Mouse (Mus musculus): ENCODE data around the gene Arl5b.

Arl5b gene

GRCm38 (mm10) chr2:15049117-15049873 lies at the start of gene Arl5b:
Gene Arl5b, plus strand, starts transcription at chr2:15049395.
- DNase-seq (ENCODE audit: low spot score in 2 of 2) = peak; percentile 96 to 97

GRCm38 (mm10) chr2:15007531-15007930 lies 41.7 kb upstream of the Arl5b start:
- DNase-seq (ENCODE audit: low spot score in 2 of 2) = no peak

GRCm38 (mm10) chr2:15008072-15008471 lies 41.1 kb upstream of the Arl5b start:
- DNase-seq (ENCODE audit: low spot score in 2 of 2) = no peak

DNA sequence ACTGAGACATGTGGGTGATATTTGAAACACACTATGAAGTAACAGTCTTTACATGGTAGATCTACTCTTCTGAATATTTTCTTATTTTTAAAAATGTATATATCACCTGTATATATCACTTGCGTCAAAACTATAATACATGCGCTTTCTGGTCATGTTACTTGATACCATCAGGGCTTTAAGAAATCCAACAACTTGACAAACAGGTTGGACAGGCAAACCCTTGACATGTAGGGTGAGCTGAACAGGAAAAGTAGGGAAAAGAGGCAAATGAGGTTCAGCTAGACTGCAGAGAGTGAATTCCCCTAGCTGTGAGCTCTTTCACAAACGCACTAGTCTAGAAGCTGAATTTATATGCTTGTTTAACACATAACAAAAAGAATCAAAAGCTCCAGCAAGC lies 22.4 kb upstream of the Arl5b start:
- DNase-seq (ENCODE audit: low spot score in 2 of 2) = no peak

- DNase-seq (ENCODE audit: low spot score in 2 of 2) = no peak
Observed at GRCm38 (mm10) chr2:15027816-15028215, 21.4 kb upstream of the Arl5b start.

DNA sequence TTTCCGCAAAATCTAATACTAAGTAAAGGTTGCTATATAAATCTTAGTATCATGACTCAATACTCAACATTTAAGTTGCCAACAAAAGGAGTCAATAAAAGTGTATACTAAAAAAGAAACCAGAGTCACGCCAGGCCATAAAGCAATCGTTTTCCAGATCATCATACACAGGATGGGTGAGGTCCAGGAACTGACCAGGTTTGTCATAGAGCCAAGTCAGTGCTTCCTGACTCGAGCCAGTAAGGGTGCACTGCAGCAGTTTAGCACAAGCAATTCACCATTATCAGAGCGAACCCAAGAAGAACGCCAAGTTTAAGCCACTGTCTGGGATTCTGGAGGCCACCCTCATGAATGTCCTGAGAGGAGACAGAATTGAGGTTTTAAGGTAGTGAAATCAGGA lies 10.5 kb upstream of the Arl5b start:
- no peak for DNase-seq (ENCODE audit: low spot score in 2 of 2)

GRCm38 (mm10) chr2:15040326-15040725 lies 8.9 kb upstream of the Arl5b start:
- peak; percentile 35 for DNase-seq (ENCODE audit: low spot score in 2 of 2)

DNA sequence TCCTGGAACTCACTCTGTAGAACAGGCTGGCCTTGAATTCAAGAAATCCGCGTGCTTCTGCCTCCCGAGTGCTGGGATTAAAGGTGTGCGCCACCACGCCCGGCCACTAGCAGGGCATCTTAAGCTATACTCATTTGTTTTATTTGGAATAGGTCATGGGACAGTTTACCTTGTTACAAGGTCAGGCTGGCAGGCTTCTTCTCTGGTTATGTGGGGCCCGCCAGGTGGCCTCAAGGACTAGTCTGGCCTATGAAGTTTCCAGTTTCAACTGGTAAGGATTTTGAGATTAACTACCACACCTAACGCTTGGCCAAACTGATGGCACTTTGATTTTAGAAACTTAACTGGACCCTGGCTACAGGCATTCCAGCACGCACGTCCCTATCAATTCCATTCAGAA lies 5.3 kb downstream of the Arl5b start:
- no peak for DNase-seq (ENCODE audit: low spot score in 2 of 2)

DNA sequence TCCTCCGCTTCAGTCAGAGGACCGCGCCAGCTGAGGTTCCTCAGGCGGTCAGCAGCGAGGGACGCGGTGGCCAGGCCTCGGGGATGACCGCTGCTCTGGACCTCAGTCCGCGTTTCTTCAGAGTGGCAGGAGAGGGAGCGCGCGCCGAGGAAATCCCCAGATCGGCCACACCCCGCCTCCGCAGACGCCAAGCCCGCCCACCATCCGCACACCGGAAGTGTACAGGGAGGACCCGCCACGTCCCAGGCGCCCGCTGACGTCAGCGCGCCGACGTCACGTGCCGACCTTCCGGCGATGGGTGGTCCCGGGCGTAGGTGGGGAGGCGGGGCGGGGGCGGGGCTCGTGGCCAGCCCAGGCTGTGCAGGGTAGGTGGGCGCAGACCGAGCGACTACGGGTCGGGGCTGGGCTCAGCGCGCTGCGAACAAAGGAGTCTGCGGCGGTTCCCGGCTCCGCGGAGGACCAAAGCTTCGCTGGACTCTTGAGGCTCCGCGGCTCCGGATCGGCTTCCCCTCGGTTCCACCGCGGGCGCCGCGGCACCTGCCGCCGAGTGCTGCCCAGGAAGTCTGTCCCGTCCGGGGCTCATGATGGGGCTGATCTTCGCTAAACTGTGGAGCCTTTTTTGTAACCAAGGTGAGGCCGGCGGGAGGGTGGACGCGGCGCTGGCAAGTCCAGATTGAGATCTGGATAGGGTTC lies 5.9 kb downstream of the Arl5b start, which contains the start of gene Nsun6:
TSS of gene Nsun6 (minus strand) at position 125 of the 693 bp plus-strand sequence.
- peak; percentile 94 to 96 for DNase-seq (ENCODE audit: low spot score in 2 of 2)

DNA sequence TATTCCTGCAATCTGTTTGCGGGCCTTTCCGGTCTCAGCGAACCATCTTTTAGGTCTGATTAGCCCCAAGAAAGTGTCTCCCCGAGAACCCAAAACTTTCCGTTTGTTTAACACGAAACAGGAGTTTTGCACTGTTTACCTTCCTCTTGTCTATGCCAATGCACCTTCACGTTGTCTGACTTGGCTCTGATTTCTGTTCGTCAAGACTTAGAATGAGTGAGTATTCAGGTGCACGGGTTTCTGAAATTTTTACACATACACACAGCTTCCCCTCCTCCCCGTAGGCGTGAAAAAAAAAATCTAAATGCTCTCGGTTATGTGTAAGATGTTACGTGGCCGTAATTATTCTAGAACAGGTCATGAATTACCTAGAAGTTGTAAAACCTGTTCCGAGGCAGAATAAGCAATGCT lies 6.6 kb downstream of the Arl5b start:
- DNase-seq (ENCODE audit: low spot score in 2 of 2) = no peak

DNA sequence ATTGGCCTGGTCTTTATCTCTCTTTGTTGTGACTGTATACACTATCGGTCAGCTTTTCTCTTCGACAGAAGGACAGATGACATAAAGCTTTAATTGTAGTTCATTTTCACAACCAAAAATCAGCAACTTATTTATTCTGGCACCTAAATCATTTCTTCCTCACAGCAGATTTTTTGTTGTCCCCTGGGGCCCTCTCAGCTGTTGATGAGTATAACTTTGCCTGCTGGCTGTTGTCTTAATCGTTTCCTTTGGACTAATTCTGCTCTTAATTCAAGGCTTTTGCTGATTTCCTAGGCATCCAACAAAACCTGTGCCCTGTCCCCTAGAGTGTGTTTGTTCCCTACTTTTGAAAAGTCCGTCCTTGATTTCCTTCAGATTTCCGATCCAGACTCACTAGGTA lies 9.0 kb downstream of the Arl5b start:
- no peak for DNase-seq (ENCODE audit: low spot score in 2 of 2)

- DNase-seq (ENCODE audit: low spot score in 2 of 2) = no peak
Observed at GRCm38 (mm10) chr2:15060856-15061255, 11.7 kb downstream of the Arl5b start.

DNA sequence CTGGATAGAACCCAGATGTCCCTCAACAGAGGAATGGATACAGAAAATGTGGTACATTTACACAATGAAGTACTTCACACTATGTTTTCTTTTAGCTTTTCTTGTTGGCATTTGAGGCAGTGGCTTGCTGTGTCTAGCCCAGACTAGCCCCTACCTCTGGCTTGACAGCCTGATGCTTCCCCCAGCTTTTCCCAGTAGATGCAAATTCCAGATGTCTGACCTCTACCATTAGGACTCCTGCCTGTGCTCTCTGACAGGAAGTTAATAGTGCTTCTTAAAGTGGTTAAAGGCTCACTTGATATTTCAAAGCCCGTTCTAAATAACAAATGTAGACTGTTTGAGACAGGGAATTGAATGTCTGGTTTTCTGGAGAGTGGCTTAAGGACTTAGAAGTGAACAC lies 14.6 kb downstream of the Arl5b start:
- DNase-seq (ENCODE audit: low spot score in 2 of 2) = no peak

- no peak for DNase-seq (ENCODE audit: low spot score in 2 of 2)
Observed at GRCm38 (mm10) chr2:15064380-15065269, 15.4 kb downstream of the Arl5b start.

- no peak for DNase-seq (ENCODE audit: low spot score in 2 of 2)
Observed at GRCm38 (mm10) chr2:15065447-15065846, 16.3 kb downstream of the Arl5b start.

DNA sequence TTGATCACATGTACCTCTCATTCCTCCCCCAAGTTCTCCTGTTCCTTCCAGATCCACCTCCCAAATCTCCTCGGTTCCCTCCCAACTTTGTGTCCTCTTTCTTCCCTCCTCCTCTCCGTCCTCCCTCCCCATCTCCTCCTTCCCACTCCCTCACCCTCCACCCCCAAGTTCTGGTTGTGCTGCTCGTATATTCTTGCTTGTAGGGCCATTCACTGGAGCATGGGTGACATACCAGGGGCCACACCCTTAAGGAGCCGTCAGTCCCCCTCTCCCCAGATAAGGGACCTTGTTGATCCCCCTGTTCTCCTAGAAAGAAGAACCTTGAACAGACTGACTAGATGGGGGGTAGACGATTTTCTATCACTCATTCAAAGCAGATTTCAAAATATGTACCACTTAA lies 17.9 kb downstream of the Arl5b start:
- DNase-seq (ENCODE audit: low spot score in 2 of 2) = no peak

DNA sequence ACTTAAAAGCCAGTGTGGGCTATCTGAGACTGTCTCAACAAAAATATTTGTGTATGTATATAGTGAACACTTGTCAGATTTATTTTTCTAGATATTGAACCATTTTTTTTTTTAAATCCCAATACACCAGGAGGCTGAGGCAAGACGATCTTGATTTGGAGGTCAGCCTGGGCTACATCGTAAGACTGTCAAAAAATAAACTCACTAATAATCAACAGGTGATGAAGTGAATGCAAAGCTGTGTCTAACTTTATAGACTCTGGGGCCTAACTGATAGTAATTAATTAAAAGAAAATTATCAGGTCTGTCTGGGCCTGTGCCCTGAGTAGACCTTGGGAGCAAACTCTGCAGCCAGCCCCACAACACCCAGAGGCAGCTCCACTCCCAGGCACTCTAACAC lies 34.5 kb downstream of the Arl5b start:
- no peak for DNase-seq (ENCODE audit: low spot score in 2 of 2)

GRCm38 (mm10) chr2:15087308-15087707 lies 38.1 kb downstream of the Arl5b start:
- no peak for DNase-seq (ENCODE audit: low spot score in 2 of 2)

GRCm38 (mm10) chr2:15096514-15097090 lies 47.4 kb downstream of the Arl5b start:
- no peak for DNase-seq (ENCODE audit: low spot score in 2 of 2)

DNA sequence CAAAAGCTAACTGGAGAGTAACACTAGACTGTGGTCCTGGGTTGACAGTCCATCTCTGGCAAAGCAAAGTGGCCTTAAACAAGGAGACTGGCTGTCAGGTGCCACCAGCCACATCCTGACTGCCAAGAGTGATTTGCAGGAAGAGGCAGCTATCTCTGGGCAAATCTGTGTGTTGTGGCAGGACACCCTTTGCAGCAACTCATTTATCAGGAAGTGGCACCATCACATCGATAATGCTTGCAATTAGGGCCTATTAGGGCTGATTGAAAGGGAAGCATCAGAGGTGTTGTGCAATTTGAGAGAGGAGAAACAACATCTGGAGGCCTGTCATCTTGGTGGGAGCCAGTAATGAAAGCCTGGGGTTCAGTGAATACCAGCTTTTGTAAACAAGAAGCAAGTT lies 55.2 kb downstream of the Arl5b start:
- DNase-seq (ENCODE audit: low spot score in 2 of 2) = no peak

DNA sequence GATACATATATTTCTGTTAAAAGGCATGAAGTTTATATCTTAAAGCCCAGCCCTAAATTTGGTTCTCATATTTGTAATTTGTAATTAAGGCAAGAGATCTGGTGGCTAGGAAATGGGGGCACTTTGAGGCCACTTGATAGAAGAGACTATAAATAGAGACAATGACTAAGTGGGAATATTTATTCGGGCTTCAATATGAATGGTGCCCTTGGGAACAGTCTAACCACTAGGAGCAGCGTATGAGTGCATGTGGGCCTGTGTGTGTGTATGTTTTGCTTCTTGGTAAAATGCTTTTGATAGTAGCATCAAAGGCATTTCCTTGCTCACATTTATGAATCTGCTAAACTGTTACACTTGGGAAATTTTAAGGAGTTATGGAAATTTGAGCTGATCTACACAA lies 62.1 kb downstream of the Arl5b start:
- DNase-seq (ENCODE audit: low spot score in 2 of 2) = no peak
